Mouse (Mus musculus) layer of hippocampus, postnatal 14 days (tissue): ENCODE measurements around the gene Fam57b. TPM values are rescaled to one million over a fixed set of nuclear protein-coding genes. Genes with fewer than 3 reads are reported as not detected.

Source experiments
- DNase-seq, 2 experiments: peaks; one replicate each; pipeline ENCODE4 v3.0.0; 2021 to 2022; ENCODE audit warnings: low spot score in 2 of 2, mixed read lengths in 1 of 2
- long read RNA-seq, 2 experiments: library from polyadenylated mRNA; stranded (forward); transcript quantifications; one replicate each; pipeline ENCODE4 v2.0.0; 2021
- total RNA-seq, 2 experiments: library from RNA; stranded (reverse); gene quantifications; 2 replicates each; pipeline ENCODE4 v1.2.3; 2021

The Fam57b gene
- total RNA-seq: 100 to 1,000 TPM; 109 to 112 TPM
- long read RNA-seq, experiment 1, transcript Fam57b-201 (5 exons, 2,328 nt): major isoform, 15 of 33 reads
- long read RNA-seq, experiment 1, partial matches to known transcripts: 11 of 33 reads
- long read RNA-seq, experiment 1, other reads (novel, unspliced or antisense): 6 of 33 reads
- long read RNA-seq, experiment 2, transcript Fam57b-201 (5 exons, 2,328 nt): major isoform, 15 of 33 reads
- long read RNA-seq, experiment 2, partial matches to known transcripts: 15 of 33 reads
- long read RNA-seq, experiment 2, other reads (novel, unspliced or antisense): 2 of 33 reads

DNA sequence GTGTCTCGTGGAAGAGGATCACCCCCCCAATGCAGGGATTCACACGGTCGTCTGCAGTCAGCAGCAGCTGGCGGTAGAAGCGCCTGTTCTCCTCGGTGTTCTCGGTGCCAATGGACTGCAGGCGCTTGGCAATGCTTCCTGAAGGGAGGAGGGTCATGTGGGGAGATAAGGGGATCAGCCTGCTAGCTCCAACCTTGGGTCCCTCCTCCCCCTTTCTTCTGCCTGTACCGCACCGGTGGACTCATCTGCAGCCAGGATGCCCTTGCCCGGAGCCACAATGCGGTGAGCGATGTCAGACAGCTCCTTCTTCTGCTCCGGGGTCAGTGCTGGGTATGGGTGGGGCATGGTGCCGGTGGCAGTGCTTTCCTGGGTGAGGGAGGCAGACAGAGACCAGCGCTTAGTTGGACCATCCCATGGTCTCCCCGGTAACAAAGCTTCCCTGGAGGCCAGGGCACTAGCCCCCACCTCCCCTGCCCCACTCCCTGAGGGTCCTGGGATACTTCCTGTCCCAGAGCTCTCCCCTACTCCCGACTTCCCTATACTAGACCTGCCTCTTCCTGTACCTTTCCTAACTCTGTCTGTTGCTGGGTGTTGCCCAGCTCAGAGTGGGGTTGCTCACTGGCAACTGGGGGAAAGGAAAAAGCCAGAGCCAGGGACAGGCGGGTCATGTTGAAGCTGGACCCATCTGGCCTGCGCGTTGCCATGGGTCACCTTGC lies at the start of gene Fam57b:
Fam57b (plus strand) TSS at position 258 of the 716 bp plus-strand sequence.
- DNase-seq: no peak

DNA sequence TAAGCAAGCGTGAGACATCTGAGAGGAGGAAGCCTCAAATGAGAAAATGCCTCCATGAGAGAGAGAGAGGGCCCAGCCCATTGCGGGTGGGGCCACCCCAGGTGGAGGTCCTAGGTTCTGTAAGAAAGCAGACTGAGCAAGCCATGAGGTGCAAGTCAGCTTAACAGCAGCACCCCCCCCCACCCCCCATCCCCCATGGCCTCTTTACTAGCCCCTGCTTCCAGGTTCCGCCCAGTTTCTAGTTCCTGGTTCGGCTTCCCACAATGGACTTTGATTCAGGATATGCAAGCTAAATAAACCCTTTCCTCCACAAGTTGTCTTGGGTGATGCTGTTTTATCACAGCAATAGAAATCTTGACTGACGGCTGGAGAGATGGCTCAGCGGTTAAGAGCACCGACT lies 48.6 kb upstream of the Fam57b start:
- no peak for DNase-seq

DNA sequence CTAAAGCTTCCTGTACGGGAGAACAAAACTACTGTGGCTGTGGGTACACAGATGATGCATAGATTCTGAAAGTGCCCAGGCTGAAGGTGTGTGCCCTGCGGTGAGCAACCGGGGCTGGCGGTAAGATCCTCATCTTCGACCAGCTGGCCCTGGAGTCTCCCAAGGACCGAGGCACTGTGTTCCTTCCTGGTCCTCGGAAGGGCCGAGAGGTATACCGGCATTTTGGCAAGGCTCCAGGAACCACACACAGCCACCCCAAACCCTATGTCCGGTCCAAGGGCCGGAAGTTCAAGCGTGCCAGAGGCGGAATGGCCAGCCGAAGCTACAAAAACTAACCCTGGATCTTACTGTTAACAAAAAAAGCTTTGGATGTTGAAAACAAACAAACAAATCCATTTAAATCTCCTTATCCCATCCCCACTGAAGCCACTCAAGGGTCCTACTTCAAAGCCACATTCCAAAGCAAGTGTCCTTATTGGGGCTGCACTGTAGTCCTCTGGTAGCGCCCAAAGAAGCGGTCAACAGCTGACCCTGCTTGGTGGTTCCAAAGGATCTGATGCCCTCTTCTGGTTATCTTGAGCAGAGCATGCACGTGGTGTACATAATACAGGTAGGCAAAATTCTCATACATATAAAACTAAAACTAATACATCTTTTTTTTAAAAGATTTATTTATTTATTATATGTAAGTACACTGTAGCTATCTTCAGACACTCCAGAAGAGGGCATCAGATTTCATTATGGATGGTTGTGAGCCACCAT lies 47.7 kb upstream of the Fam57b start:
- DNase-seq: no peak

DNA sequence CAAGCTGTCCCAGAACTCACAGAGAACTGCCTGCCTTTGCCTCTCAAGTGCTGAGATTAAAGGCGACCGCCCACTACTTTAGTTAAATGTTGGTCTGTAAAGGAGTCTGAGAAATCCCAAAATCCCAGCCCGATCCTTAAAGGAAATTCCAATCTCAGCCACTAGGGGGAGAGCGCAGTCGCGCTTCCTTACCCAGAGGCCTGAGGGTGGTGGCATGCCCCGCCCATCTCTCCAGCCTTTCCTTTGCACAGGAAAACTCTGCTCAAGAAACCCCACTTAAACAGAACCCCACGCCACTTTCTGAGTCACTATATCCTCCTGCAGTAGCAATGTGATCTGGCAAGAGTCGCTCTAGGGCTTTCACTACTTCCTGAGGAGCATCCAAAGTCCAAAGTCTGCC lies 42.6 kb upstream of the Fam57b start:
- no peak for DNase-seq

DNA sequence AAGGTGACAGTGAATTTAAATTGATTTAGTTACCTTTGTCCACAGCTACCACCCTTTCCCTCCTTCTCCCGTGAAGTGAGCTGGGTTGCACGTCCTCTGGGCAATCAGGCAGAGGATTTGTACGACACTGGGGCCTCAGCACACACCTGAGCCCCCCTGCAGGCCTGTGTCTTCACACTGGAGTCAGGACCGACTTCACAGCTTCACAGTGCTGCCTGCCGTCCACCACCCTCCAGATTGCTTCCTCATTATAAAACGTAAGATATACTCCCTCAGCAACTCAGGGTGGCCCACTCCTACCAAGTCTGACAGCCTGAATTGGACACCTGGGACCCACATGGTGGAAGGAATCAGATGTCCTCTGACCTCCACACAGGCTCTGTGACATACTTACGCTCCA lies 38.9 kb upstream of the Fam57b start:
- DNase-seq: no peak

DNA sequence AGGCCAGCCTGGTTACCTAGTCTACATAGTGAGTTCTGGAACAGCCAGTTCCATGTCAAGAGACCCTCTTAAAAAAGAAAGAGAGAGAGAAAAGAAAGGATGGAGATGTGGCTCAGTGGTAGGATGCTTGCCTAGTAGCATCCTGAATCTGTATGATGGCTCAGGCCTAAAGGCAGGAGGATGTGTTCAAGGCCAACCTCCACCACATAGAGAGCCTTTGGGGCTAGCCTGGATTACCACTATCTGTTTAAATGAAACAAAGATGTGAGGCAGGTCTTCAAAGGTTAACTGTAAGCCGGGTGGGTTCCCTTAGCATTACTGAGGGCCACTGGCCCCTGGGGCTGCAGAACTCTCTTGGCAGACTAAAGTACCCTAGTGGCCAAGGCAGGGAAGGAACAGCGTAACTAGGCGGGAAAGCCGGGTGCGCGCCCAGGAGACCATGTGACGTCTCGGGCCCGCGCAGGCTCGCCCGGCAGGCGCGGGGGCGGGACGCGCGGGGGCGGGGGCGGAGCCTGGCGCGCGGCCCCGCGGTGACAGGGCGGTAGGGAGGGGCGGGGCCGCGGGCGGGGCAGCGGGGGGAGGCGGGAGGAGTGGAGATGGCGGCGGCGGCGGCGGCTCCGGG lies 38.3 kb upstream of the Fam57b start, which contains the start of gene Mapk3:
Mapk3 (plus strand) TSS at position 552 of the 622 bp plus-strand sequence.
- DNase-seq: peak; percentile 87 to 91

DNA sequence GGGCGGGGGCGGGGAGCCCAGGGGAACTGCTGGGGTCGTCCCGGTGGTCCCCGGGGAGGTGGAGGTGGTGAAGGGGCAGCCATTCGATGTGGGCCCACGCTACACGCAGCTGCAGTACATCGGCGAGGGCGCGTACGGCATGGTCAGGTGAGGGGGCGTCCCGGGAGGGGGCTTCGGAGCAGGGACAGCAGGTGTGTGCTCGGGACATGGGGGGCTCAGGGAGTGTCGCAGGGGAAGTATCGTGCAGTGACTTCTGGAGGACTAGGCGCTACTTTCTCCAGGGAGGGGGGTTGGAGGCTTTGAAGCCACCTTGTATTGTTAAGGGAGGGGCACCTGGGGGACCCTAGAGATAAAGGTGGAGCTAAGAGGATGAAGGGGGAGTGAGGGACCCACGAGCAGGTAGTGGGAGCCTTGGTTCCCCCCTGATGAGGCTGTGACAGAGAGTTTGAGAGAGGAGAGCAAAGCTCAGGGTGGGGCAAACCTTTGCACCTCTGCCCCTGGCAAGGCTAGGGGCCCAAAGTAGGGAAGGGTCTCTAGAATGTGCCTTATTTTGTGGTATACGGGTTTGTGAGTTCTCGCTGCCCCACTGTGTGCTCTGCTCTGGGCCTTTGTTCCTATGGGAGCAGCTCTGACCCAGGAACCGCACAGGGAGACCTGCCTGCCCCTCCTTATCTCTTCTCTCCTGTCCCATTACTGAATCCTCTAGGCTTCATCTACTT lies 37.6 kb upstream of the Fam57b start:
- DNase-seq: no peak

DNA sequence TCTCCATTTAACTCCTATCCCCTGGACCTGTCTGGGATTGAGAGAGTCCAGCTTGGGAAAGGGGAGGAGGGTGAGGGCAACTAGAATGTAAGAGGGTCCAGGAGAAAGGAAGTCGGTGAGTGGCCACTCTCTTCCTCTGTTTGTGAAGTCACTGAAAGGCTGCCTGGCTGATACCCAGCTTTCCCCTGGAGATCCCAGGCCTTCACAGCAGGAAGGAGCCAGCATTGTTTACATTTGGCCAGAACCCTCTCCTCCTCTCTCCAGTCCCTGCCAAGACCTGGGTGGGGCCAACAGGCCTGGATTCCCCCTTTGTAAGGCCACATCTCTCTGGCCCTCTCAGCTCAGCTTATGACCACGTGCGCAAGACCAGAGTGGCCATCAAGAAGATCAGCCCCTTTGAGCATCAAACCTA lies 37.1 kb upstream of the Fam57b start:
- no peak for DNase-seq

DNA sequence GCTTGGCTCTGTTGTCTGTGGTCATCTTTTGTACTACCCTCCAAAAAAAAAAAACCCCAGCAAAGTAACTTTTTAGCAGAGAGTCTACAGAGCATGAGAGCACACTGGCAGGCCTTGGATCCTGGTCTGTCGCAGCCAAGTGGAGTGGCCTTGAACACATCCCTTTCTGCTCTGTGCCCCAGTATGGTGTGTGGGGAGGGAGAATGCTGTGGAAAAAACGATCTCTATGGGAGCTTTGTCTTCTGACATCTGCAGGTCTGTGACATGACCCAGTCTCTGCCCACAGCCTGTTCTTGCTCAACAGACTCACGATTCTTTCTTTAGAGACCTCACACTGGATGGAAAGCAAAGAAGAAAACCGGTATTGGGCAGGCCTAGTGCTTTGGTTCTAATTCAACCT lies 36.5 kb upstream of the Fam57b start:
- no peak for DNase-seq

DNA sequence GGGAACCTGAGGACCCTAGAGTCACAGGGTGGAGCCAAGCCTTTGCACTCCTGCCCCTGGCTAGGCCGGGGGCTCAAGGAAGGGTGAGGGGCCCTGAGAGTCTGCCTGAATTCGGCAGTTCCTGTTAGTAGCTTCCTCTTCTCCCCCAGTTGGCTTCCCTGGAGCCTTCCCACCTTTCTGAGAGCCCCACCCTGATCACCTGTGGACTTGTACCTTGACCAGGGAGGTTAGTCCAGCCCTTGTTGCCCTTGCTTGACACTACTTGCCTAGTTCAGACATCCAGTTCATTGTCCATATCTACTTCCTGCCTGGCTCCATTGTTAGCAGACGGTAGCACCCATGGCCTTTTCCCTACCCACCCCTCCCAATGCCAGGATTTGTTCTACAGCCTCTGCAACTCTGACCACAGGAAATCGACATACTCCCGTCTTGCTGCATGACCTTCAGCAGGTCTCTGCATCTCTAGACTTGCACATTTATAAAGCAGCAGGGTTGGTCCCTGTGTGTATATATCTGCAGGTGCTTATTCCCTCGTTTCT lies 35.9 kb upstream of the Fam57b start:
- DNase-seq: no peak

DNA sequence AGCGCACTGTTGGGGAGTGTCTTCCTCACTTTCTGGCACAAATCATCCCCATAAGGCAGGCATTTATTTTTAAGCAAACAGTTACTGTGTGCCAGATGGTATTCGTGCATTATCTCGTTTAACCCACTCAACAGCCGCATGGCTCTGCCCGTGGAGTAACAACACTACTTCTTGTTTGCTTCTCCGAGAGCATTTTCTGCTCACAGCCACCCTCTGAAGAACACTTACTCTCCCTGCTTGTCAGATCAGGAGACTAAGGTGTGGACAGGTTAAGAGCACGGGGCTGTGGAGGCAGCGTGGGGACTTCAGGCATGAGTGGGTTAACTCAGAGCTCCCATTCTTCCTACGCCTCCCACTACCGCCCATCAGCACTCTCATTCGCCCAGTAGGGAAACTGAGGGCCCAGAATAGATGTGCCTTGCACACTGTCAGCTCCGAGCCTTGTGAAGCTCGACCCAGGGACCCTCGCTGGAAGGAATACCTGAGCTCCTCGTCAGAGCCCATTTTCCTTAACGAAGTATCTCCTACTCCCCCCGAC lies 34.9 kb upstream of the Fam57b start:
- DNase-seq: peak in 1 of 2 experiments; percentile 78

DNA sequence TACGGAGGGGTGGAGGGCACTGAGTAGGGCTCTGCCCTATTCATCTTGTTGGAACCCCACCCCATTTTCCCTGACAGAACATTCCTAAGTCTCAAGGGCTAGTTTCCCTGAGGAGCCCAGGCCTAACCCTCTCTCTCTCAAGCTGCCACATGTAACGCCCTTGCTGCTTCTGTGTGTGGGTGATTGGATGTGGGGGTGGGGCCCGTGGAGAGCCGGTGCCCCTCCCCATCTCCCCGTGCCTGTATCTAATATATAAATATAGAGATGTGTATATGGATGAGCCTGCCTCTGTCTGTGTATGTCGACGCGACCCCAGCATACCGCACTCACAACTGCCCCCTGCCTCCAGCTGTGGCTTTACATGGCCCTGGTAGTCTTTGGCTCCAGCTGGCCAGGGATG lies 31.9 kb upstream of the Fam57b start:
- no peak for DNase-seq

DNA sequence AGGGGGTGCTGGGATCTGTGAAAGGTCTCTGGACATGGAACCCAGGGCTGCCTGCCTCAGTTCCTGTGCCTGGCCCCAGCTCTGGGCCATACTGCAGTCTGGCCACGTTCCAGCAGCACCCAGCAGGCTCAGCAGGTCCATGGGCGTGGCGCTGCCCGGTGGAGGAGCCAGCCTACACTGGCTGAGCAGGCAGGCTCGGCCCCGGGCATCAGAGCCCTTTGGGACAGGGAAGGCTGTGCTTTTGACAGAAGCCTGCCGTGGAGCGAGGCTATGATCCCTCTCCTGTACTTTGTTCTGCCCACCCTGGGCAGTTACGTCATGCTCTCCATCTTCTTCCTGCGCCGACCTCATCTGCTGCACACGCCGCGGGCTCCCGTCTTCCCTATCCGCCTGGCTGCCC lies 31.3 kb upstream of the Fam57b start, which contains the start of gene Gdpd3:
Gdpd3 (plus strand) TSS at position 134 of the 400 bp plus-strand sequence.
- no peak for DNase-seq

DNA sequence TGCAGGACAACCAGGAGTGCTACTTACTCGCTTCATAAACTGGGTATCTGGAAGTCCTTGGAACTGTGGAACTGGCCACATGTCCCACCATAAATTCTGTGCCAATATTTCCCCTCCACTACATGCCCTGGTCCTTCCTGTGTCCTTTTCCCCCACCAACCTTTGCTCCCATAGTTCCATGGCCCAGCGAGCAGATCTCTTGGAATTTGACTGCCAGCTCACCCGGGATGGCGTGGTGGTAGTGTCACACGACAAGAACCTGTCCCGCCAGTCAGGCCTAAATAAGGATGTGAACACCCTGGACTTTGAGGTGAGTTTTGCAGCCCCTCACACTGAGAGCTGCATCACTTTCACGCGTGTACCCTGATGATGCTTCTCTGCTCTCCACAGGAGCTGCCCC lies 30.5 kb upstream of the Fam57b start:
- no peak for DNase-seq

DNA sequence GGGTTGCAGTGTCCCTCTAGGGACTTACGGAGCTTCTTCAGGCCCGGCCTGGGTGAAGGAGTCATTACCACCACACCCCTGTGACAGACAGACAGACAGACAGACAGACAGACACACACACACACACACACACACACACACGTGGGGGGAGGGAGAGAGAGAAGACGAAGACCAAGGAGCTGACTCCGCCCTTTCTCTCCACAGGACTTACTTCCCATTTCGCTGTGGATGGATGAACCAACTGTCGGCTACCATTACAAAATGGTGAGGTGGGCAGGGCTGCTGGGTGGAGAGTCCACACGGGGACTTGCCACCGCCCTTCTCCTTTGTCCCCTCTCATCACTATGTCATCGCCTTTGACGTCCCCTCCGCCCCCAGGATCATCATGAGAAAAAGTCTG lies 26.7 kb upstream of the Fam57b start:
- no peak for DNase-seq

DNA sequence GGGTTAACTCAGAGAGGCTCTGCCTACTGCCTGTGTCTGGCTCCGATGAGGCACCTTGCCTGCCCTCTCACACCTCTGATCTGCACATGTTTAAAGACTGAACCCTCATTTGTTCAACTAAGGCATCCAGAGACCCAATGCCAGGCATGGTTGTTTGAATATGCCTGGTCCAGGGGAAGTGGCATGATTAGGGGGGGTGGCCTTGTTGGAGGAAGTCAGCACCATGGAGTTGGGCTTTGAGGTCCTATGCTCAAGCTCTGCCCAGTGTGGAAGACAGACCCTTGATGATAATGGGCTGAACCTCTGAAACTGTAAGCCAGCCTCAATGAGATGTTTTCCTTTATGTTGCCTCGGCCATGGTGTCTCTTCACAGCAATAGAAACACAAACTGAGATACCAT lies 24.1 kb upstream of the Fam57b start:
- no peak for DNase-seq

DNA sequence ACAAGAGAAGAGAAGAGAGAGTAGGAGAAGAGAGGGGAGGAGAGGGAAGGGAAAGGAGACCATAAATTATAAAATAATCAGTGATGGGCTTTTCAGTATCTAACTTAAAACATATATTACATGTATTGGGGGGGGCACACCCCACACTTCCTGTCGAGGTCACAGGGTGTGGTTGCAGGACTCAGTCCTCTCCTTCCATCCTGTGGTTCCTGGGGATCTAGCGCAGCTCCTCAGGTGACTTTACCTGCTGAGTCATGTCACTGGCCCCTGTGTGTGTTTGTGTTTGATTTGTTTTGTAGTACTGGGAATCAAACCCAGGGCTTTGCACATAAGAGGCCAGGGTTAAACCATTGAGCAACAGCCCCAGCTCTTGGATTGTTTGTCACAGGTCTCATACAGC lies 23.0 kb upstream of the Fam57b start:
- DNase-seq: no peak

DNA sequence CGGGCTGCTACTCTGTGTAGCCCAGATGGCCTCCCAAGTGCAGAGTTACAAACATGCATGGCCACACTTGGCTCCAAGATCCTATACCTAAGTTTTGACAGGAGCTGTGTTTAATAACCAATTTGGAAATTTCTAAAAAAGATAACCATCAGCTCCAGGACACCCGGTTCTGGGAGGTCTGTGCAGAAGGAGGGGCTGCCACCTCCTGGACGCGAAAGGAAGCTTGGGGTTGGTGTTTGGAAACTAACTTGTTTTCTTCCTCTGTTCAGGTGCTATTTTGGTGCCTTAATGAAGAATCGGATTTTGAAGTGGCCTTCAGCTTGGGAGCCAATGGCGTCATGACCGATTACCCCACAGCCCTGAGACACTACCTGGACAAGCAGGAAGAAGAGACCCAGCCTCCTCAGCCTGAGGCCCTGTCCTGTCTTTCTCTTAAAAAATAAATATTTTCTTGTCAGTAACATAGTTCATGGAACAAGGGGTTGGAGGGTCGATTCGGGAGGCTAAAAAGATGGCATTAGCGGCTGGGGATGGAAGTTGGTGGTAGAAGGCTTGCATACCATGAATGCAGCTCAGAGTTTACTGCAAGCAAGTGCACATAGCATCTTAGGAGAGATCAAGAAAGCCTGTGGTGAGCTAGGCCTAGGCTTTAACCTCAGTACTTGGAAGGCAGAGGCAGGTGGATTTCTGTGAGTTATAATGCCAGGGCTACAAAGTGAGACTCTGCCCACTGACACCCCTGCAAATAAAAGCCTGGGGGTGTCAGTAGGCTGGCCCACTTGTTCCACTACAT lies 22.1 kb upstream of the Fam57b start:
- DNase-seq: no peak

DNA sequence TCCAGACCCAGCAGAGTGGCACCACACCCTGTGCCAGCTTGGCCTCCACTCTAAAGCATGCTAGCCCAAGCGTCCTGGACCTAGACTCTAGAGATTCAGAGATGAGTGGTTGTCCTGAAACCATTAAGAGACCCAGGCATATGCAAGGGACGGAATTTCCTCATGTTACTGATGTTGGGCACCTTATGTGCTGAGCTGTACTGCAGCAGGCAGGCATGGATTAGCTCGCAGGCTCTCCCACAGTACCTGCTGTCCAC lies 21.6 kb upstream of the Fam57b start:
- no peak for DNase-seq

DNA sequence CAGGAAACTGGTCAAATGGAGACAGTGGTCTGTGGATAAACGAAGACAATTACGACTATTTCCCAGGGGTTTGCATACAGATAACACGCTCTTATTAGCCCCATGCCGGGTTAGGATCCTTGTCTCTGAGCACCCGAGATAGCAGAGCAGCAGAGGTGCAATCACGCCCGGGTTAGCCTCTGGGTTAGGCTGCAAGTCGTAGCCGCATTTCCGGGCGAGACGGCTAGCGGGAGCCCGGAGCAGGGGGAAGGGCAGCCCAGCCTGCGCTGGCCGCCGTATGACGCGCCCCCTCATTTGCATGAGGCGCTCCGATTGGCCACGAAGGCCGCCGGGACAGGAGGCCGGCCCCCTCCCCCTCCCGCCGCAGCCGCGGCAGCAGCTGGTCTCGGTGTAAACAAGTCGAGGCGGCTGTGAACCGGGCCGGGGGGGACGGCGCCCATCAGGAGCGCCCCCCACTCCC lies 20.8 kb upstream of the Fam57b start, which contains the start of gene Ypel3:
Ypel3 (plus strand) TSS at position 358 of the 460 bp plus-strand sequence.
- DNase-seq: peak; percentile 88 to 96
